Mouse (Mus musculus): ENCODE data around the gene Arrdc5.

- TF ChIP-seq CTCF (IDR thresholded peaks at IDR 0.05; ENCODE audit: low read depth, low read length) (no peak), POLR2A (IDR thresholded peaks at IDR 0.05; ENCODE audit: insufficient read depth, low read length) (no peak), EP300 (IDR thresholded peaks at IDR 0.05; ENCODE audit: insufficient read depth, low read depth, low read length) (no peak)
Observed at GRCm38 (mm10) chr17:56282802-56283201, 17.3 kb downstream of the Arrdc5 start.

All from ES-Bruce4 (cell line).